Mouse (Mus musculus) cerebral cortex, adult 2 months (tissue): ENCODE data around the gene Polr1c.

Source experiments
- WGBS: fragments of 180-500 bp; shearing (Covaris S2); methylation state at CpG from one replicate; pipeline ENCODE4 v1.1.7; 2018; 5-methylcytosine and 5-hydroxymethylcytosine counted together

The Polr1c gene

DNA sequence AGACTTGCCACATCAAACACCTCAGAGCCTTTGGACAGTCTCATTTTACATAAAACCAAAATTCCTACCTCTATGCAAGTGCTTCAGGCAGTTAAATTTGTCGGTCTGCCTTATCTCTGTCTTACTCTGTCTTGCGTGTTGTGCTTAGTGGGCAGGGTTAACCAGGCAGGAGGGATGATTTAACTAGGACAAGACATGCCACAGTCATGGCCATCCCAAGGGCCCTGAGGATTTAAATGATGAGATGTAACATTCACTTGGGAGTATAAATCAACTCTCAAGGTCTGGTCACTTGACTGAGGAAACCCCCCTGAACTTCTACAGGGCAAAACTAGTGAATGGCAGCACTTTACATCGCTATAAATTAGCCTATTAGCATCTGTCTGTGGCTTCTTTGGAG, 26.3 kb downstream of the Polr1c start:
- WGBS, result 96% methylated on average over 3 of the region's 3 CpGs

DNA sequence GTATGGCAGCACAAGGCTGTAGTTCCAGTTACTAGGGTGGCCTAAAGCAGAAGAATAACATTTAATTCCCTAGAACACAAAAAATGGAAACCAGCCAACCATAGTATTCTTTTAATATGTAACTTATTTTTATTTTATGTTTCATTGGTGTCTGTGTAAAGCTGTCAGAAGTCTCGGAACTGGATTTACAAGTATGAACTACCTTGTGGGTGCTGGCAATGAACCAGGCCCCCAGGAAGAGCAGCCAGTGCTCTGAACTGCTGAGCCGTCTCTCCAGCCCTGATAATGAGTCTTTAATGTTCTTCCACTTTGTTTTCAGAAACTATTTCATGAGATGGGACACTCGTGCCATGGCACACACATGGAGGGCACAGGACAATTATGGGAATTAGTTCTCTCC, 37.3 kb downstream of the Polr1c start:
- 87% methylated on average over 3 of the region's 3 CpGs for WGBS

DNA sequence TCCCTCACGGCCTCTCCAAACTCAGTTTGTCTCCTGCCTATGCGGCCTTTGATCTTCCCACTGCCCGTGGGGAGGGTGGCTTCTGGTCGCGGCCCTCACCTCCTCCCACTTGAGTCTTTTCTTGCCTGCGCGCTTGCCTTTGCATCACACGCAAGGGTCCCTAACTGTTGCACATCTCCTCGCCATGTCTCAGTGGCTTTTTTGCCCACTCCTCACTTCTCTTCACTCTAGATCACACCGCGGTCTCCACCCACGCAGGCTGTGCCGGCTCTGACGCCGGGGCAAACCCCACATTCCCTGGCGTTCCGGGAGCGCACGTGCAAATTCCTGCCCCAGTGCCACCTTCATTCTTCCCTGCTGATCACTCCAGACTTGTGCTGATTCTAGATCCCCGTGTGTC, 44.8 kb downstream of the Polr1c start:
- under 1% methylated on average over 20 of the region's 20 CpGs for WGBS

DNA sequence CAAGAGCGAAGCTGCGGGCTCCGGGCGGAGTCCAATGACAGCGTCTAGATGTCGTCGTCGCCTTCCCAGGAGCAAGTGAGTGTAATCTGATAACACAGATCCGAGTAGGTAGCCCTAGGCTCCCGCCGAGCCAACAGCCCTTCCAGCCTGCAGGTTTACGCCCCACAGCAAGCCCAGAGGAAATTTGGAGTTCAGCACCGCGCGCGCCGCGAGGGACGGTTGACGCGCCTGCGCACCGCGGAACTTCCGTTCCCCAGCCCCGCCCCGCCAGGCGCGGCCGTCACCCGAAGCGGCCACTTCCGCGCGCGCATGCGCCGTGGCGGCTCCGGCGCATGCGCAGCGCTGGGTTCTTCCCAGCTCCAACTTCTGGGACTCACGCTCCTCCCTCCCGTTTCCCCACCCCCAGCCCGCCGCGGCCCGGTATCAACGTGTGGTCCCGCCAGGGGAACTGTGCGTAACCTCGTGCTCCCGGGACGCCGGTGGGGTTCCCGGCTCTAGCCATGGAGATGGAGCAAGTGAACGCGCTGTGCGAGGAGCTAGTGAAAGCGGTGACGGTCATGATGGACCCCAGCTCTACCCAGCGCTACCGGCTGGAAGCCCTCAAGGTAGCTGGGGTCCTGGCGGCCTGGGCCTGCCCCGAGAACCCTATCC, 45.3 kb downstream of the Polr1c start, which contains the start of the genes Polh and Xpo5:
Gene Polh (minus strand): TSS at position 225 of the 651 bp plus-strand sequence.
Gene Xpo5 (plus strand): TSS at position 362 of the 651 bp plus-strand sequence.
- under 1% methylated on average over 66 of the region's 66 CpGs for WGBS

DNA sequence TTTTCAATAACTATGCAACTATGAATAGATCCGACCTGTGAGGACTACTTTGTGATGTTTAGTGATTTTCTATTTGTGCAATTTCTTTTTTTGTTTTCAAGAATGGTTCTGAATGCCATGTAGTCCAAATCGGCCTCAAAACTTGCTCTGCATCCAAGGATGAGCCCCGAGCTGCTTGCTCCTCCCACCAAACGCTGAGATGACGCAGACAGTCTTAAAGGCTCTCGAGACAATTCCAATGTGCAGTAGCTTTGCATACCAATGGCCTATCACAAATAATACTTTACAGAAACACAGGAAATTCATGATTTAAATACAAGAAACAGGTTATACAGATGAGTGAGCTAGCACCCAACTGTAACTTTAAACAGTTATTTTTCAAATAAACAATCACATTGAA, 46.7 kb downstream of the Polr1c start:
- 34% methylated on average over 6 of the region's 6 CpGs for WGBS
